Mouse (Mus musculus) small intestine, adult 2 months (tissue): Measurements from ENCODE around the gene Ndufaf8. TPM values are rescaled to one million over a fixed set of nuclear protein-coding genes. Genes with fewer than 3 reads are reported as not detected.

Experiments
- H3K27ac ChIP-seq: fragments of 200-500 bp; 2 replicates; pipeline ENCODE4 v1.5.1; 2012; ENCODE audit warnings: low read depth, low read length, control low read depth, inconsistent platforms; ENCODE audit not compliant: insufficient read depth
- H3K27me3 ChIP-seq: fragments of 200-500 bp; 2 replicates; pipeline ENCODE4 v1.6.1; 2012; ENCODE audit warnings: mild to moderate bottlenecking, moderate library complexity, low read length, inconsistent platforms; ENCODE audit not compliant: control insufficient read depth, insufficient read depth
- H3K36me3 ChIP-seq: fragments of 200-500 bp; 2 replicates; pipeline ENCODE4 v1.6.1; 2012; ENCODE audit warnings: mild to moderate bottlenecking, low read length, control low read depth, inconsistent platforms; ENCODE audit not compliant: control insufficient read depth, insufficient read depth
- H3K4me1 ChIP-seq: fragments of 200-500 bp; 2 replicates; pipeline ENCODE4 v1.6.1; 2012; ENCODE audit warnings: low read length, inconsistent platforms, mixed read lengths; ENCODE audit not compliant: control insufficient read depth, insufficient read depth, insufficient read length
- H3K4me3 ChIP-seq: fragments of 200-500 bp; 2 replicates; pipeline ENCODE4 v1.5.1; 2012; ENCODE audit warnings: low read depth, mild to moderate bottlenecking, control low read depth, inconsistent platforms, low read length, moderate library complexity
- CTCF ChIP-seq: fragments of 200-500 bp; IDR thresholded peaks from 2 replicates; pipeline ENCODE4 v1.5.1; 2012; ENCODE audit warnings: low read depth, mild to moderate bottlenecking, control low read depth, inconsistent platforms, low read length, moderate library complexity, mixed read lengths; ENCODE audit not compliant: insufficient replicate concordance, insufficient read length; ENCODE audit errors: extremely low read depth
- POLR2A ChIP-seq: fragments of 200-500 bp; IDR thresholded peaks from 2 replicates; pipeline ENCODE4 v1.6.1; 2012; ENCODE audit warnings: low read depth, mild to moderate bottlenecking, control low read depth, inconsistent platforms, low read length, moderate library complexity
- WGBS: fragments of 180-500 bp; shearing (Covaris S2); methylation state at CpG from one replicate; pipeline ENCODE4 v1.1.7; 2018; 5-methylcytosine and 5-hydroxymethylcytosine counted together
- polyA plus RNA-seq: library from polyadenylated mRNA; depleted of rRNA; stranded (reverse); fragments of >200 nt; gene quantifications from 2 replicates; pipeline ENCODE4 v1.2.3, GENCODE M21; 2012

The Ndufaf8 gene
- polyA plus RNA-seq, 1 experiment: 74.1 TPM

DNA sequence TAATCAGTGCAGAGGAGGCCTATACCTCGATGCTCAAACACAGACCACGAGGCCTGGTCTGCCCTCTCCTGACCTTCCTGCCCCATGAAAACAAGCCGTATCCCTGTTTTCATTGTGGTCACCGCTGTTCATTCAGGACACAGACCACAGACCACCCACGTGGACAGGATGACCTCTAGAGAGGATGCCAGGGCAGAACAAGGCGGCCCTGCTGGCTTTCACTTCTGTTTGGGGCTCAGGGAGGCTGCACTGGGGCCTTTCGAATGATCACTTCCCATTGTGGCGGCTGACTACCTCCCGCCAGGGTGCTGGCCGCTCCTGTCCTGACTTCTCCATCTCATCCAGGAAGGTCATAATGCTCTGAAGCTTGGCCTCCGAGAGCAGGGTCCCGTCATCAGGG, 27.7 kb upstream of the Ndufaf8 start:
- H3K27ac ChIP-seq: no peak overlapping the region
- H3K36me3 ChIP-seq: no peaks in the 10 kb centered on the region
- no peaks in the 10 kb centered on the region for H3K4me1 ChIP-seq
- H3K4me3 ChIP-seq: no peak overlapping the region
- WGBS: 76% methylated on average over 12 of the region's 12 CpGs
- no peak for TF ChIP-seq CTCF
- no peak for TF ChIP-seq POLR2A
- H3K27me3 ChIP-seq: no peaks in the 10 kb centered on the region

DNA sequence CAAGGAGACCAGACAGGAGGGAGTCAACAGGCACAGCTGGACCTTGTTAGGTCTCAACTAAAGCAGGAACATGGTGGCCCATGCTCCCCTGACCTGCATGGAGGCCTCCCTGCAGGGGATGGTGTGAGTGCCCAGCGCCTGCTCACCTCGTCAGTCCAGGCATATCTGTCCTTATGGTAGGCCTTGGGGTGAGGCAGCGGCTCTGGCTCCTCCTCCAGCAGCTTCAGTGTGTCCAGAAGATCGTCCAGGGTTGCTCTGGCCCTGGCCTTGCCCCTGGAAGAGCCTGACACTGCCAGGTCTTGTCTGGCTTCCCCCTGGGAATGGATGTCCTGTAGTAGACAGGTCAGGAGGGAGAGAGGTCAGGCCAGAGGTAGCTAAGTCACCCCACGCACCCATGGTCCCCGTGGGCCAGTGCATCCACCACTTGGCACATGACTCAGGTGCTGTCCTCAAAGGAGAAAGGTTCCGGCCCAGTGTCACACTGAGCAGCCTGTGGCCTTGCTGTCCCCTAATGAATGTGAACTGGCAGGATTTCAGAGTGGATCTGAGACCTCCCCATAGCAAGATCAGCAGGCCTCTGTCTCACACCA, 26.9 kb upstream of the Ndufaf8 start:
- H3K36me3 ChIP-seq: no peaks in the 10 kb centered on the region; the same call in 1 of the 2 replicates
- 95% methylated on average over 7 of the region's 7 CpGs for WGBS

DNA sequence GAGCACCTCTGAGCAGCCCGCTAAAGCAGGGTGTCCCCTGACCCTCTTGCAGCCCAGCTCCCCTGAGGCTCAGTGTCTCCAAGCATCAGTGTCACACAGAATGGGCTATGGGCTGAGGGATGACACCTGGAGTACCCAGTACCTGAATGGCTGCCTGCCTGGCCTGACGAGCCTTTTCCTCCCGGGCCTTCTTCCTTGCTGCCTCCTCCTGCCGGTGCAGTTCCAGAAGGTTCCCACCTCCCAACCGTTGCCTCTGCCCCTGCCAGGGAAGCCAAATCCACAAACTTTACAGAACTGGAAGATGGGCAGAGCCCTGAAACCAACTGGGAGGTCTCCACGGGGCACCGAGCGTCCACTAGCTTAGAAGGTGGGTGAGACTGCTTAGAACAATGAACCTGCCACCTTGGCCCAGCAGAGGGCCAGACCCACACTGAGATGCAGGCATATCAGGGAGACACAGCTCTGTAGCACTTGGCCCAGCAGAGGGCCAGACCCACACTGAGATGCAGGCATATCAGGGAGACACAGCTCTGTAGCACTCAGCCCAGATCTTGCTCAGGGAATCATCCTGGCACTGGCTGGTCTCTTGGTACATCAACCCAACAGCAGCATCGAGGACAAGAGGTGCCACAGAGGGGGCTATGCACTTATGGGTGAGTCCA, 25.6 kb upstream of the Ndufaf8 start:
- Histone ChIP-seq H3K27ac (no peak overlapping the region), H3K36me3 (no peaks in the 10 kb centered on the region; the same call in 1 of the 2 replicates), H3K4me3 (no peak overlapping the region), H3K4me1 (no peaks in the 10 kb centered on the region), H3K27me3 (no peaks in the 10 kb centered on the region)
- no peak for TF ChIP-seq POLR2A
- 91% methylated on average over 9 of the region's 9 CpGs for WGBS

More for the DNA sequence above, 26.9 kb upstream of the Ndufaf8 start:
- Histone ChIP-seq H3K4me1 (no peaks in the 10 kb centered on the region), H3K27me3 (no peaks in the 10 kb centered on the region), H3K4me3 (no peak overlapping the region), H3K27ac (no peak overlapping the region)
- no peak for TF ChIP-seq POLR2A
- no peak for TF ChIP-seq CTCF

DNA sequence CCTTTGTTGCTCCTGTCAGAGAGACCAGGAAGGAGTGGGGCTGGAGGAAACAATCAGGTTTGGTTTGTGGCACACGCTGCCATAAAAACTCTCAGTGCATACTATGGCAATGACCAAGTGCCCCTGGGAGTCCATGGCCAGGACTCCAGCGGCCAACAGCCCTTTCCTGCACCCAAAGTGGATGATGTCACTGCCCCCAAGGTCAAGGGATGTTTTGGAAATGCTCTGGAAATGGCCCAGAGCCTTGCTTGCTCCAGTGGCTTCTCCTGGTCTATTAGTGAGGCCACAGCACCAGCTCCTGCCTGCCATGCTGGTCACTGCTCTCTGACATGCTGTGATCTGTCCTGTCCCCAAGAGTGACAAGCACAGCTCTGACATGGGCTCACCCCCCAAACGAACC, 22.5 kb upstream of the Ndufaf8 start:
- Histone ChIP-seq H3K27me3 (no peaks in the 10 kb centered on the region), H3K4me1 (no peaks in the 10 kb centered on the region), H3K4me3 (no peak overlapping the region), H3K27ac (no peak overlapping the region), H3K36me3 (no peaks in the 10 kb centered on the region; the same call in 1 of the 2 replicates)
- WGBS: 66% methylated on average over 3 of the region's 3 CpGs
- TF ChIP-seq POLR2A: no peak
- no peak for TF ChIP-seq CTCF

DNA sequence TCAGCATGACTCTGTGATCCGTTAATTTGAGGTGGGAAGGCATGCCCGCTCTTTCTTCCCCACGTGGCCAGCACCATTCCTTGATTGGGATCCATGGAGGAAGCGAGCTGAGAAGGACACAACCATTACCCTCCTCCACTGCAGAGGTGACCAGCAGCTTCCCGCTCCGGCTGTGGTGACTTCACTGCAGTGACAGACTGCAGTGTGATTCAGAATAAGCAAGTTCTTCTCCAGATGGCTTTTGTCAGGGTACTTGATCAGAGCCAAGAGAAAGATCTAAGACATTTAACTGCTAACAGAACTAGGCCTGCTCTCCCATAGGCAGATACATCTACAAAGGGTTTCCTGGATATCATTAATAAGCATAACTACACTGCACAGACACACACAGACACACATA, 18.4 kb upstream of the Ndufaf8 start:
- Histone ChIP-seq H3K27me3 (no peaks in the 10 kb centered on the region), H3K4me1 (no peaks in the 10 kb centered on the region), H3K36me3 (peaks cover 2% of the 10 kb centered on the region; the same call in 1 of the 2 replicates), H3K4me3 (no peak overlapping the region), H3K27ac (no peak overlapping the region)
- TF ChIP-seq POLR2A (no peak), CTCF (no peak)
- WGBS: 91% methylated on average over 6 of the region's 6 CpGs

DNA sequence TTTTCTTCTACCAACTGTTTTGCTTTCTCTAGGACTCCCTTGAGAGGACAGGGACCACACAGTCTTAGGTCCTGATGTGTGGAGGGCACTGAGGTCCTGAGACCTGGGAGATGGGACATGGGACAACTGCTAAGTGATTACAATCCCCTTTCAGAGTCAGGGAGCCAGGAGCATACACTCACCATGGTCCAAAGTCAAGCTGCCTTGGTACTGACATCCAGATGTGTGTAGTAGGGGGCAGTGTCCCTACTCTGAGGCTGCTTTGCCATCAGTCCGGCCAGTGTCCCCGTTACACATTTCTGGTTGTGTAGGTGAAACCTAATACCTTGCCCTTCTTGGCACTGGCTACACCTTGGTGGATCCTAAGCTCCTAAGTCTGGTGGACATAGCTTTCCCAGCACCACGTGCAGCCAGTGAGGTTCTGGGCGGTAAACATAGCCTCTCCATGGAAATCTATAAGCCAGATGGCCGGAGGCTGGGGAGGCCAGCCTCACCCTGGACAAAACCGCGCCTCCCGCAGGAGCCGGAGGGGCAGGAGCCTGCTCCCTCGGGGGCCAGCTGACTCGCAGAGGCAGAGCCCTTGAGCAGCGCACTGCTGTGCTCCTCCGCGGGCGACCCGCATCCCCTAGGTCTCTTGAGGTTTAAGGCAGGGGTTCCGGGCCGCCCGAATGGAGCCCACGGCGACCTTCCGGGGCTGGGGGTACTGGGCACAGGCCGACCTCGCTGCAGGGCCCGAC, 12.7 kb upstream of the Ndufaf8 start:
- peaks cover 7% of the 10 kb centered on the region; the same call in 1 of the 2 replicates for H3K36me3 ChIP-seq
- WGBS: under 1% methylated on average over 25 of the region's 25 CpGs
- TF ChIP-seq POLR2A (no peak), CTCF (no peak)

DNA sequence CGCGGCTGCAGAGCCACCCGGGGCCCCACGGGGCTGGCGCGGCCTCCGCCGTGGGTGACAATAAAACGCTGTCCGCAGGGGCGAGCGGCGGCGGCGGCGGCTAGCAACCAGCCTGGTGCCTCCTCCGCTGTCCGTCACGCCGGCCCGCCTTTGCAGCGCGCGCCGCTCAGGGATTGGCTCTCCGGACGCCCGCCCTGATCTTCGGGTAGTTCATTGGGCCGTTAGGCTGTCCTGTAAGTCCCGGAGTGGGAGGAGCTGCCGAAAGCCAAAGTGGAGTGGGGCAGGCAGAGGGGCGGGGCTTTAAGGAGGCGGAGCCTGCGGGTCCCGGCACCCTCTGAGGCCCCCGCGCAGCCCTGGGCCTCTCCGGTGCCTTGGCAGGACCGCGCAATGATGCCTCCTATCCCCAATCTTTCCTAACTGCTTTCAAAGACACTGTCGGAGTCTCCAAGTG, 12.0 kb upstream of the Ndufaf8 start, which contains the start of gene Cep131:
Cep131 (minus strand) TSS at position 126 of the 451 bp plus-strand sequence.
- no peak for TF ChIP-seq CTCF
- H3K36me3 ChIP-seq: peaks cover 13% of the 10 kb centered on the region
- WGBS: under 1% methylated on average over 42 of the region's 42 CpGs
- no peaks in the 10 kb centered on the region for H3K27me3 ChIP-seq
- no peak within 1 kb of the TSS for H3K27ac ChIP-seq
- H3K4me3 ChIP-seq: peak within 1 kb of the TSS; percentile 80
- 0 out of 2 replicates have a peak, but pooled peaks cover 6% of the 10 kb centered on the region for H3K4me1 ChIP-seq

More for the DNA sequence above, 12.7 kb upstream of the Ndufaf8 start:
- Histone ChIP-seq H3K27me3 (no peaks in the 10 kb centered on the region), H3K4me3 (peak overlapping the region; percentile 80), H3K4me1 (0 out of 2 replicates have a peak, but pooled peaks cover 6% of the 10 kb centered on the region), H3K27ac (no peak overlapping the region)
